Mouse (Mus musculus): ENCODE measurements around the gene Rmnd5a. TPM values are rescaled to one million over a fixed set of nuclear protein-coding genes. Genes with fewer than 3 reads are reported as not detected.
A peak's percentile ranks its signal among the peaks of the same experiment; 100 is the strongest.

Gene Rmnd5a
- polyA plus RNA-seq, 1 experiment from 2014 or later: 15.2 TPM

DNA sequence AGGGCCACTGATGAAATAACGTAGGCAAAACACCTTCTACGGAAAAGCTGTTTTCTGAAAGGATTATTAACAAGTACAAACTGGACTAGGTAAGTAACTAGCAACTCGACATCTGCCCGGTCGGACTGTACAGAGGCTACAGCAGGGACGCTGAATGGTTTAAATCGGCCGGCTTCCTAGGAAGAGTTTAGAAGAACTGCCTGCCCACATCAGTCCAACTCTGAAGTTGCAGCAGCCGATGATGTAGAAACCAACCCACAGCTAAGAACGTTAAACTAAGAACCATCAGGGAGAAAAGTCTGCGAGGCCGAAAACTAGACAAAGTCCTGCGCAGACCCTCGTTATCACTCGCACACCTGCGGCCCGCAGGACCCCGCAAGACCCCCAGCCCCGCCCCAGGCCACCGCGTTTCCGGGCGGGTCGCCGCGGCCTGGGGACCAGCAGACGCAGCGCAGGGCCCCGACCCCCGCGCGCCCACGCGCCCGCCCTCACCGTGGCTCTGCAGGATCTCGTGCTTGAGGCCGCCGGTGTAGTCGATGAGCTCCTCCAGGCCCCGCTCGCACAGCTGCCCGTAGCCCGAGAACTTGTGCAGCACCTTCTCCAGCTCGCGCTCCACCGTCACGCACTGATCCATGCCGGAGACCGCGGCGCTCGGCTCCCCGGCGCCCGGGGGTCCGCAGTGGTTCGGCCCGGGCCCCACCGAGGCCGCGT, 776 bp downstream of the Rmnd5a start:
- Histone ChIP-seq H3K4me1 (peaks cover 29% of the 10 kb centered on the region), H3K36me3 (no peaks in the 10 kb centered on the region), H3K4me3 (peak overlapping the region; percentile 98), H3K27me3 (no peaks in the 10 kb centered on the region), H3K9ac (replicated peaks) (peak overlapping the region; percentile 95), H3K27ac (replicated peaks) (peak overlapping the region; percentile 96), H3K9me3 (no peaks in the 10 kb centered on the region), H3K4me2 (replicated peaks) (peak overlapping the region; percentile 75)
- peak; percentile 41 for ATAC-seq (ENCODE audit: low FRiP score, low read depth)
- under 1% methylated on average over 57 of the region's 62 CpGs for WGBS

DNA sequence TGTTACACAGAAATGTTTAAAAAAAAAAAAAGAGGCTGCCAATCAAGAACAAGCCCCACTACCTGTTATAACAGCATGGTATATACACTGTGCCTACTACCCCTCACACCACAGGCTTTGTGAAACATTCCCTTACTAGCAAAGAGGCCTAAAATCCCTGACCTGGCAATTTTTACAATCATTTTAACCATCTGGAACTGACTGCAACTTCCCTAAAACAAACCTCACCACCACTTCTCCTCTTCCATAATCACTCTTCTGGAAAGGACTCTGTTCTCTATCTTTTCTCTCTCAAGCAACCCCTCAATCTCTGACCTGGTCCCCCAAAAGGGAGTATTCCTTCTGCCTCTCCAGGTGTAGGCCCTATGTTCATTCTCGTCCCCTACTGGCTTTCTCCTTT, 2.4 kb downstream of the Rmnd5a start:
- H3K4me2 ChIP-seq (replicated peaks): peak overlapping the region; percentile 75
- peak overlapping the region; percentile 16; the same call in 1 of the 2 replicates for H3K9ac ChIP-seq (replicated peaks)
- H3K4me3 ChIP-seq: no peak overlapping the region

DNA sequence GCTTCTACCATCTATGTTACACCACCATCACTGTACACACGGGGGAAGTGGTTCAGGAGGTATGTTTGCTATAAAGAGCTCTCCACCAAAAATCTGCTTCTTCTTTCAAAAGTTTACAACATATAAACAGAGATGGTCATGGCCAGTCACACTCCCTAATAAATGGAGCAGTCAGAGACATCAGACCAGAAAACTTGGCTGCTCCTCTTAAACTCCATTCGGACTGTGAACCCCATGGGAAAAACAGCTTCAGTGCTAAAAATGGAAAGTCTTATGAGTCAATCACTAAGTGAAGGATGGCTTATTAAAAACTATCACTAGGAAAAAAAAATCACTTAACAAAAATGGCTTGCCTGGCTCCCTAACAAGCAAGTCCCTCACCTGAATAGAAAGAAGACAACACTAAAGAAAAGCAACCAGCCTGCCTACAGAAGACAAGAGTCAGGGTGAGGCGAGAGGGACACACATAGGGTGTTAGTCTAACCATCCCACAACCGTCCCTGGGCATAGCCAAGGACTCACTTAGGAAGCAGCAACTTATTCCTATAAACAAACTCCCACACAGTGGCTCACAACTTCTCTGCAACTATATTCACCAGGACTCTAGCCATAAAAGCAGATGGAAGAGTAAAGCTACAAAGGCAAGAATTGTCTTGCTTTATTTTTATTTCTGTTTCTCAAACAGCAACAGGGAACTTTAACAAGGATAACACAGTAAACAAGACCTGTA, 12.3 kb downstream of the Rmnd5a start:
- Histone ChIP-seq H3K9ac (replicated peaks) (no peak overlapping the region), H3K36me3 (peaks cover 18% of the 10 kb centered on the region), H3K27ac (replicated peaks) (no peak overlapping the region), H3K4me1 (no peaks in the 10 kb centered on the region), H3K4me2 (replicated peaks) (no peak overlapping the region), H3K9me3 (no peaks in the 10 kb centered on the region), H3K4me3 (no peak overlapping the region), H3K27me3 (no peaks in the 10 kb centered on the region)
- WGBS: 94% methylated on average over 4 of the region's 4 CpGs
- ATAC-seq (ENCODE audit: low FRiP score, low read depth): no peak

More for the DNA sequence above, 2.4 kb downstream of the Rmnd5a start:
- Histone ChIP-seq H3K9me3 (no peaks in the 10 kb centered on the region), H3K36me3 (no peaks in the 10 kb centered on the region), H3K4me1 (peaks cover 29% of the 10 kb centered on the region), H3K27me3 (no peaks in the 10 kb centered on the region), H3K27ac (replicated peaks) (no peak overlapping the region)
- WGBS: 70% methylated on average over 1 of the region's 1 CpGs
- ATAC-seq (ENCODE audit: low FRiP score, low read depth): no peak

DNA sequence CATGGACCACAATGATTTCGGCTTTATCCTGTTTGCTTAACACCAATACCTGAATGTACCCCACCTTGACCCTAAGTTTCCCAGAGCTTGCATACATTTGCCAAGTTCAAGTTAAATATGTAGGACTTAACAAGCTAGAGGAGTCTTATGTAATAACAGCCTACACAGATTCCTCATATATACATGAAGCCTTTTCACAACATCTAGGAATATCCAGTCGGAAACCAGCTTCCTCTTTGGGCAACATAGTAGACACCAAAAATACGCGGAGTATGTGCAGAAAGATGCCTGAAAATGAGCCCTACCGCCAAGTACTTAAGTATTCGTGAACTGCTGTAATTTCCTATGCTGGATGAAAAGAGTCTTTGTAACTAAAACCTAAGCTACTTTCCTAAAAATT, 14.8 kb downstream of the Rmnd5a start:
- no peak overlapping the region for H3K27ac ChIP-seq (replicated peaks)
- H3K27me3 ChIP-seq: no peaks in the 10 kb centered on the region
- no peaks in the 10 kb centered on the region for H3K4me1 ChIP-seq
- H3K9me3 ChIP-seq: no peaks in the 10 kb centered on the region
- peaks cover 18% of the 10 kb centered on the region for H3K36me3 ChIP-seq
- no peak for ATAC-seq (ENCODE audit: low FRiP score, low read depth)
- H3K4me2 ChIP-seq (replicated peaks): no peak overlapping the region
- no peak overlapping the region for H3K4me3 ChIP-seq
- 96% methylated on average over 6 of the region's 6 CpGs for WGBS
- H3K9ac ChIP-seq (replicated peaks): no peak overlapping the region

DNA sequence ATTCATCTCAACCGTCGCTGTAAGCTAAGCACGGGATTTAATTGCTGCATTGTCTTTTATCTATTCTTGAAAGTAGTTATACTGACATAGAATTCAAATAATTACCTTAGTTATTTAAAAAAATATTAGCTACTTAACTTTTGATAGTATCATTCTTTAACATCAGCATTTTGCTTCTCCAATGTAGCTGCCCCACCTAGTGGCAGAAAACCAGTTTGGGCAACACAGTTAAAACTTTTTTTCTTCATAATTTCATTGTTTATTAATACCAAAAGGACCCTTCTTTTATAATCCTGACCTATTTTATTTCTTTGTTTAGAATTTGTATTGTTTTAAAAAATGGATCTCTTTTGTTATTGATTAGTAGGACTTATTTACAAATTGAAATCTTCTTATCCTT, 17.3 kb downstream of the Rmnd5a start:
- ATAC-seq (ENCODE audit: low FRiP score, low read depth): no peak

DNA sequence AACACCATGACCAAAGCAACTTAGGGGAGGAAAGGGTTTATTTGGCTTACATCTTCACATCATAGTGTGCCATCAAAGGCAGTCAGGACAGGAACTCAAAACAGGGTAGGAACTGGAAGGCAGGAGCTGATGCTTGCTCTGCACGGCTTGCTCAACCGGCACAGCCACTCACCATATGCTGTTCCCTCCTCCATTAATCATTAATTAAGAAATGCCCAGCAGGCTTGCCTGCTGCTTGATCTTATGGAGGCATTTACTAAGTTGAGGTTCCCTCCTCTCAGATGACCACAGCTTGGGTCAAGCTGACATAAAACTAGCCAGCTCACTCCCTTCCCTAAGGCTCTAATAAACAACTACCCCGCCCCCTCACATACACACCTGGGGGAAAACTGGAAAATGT, 18.3 kb downstream of the Rmnd5a start:
- ATAC-seq (ENCODE audit: low FRiP score, low read depth): no peak
- 87% methylated on average over 3 of the region's 3 CpGs for WGBS
- Histone ChIP-seq H3K9ac (replicated peaks) (no peak overlapping the region), H3K27ac (replicated peaks) (no peak overlapping the region), H3K4me1 (no peaks in the 10 kb centered on the region), H3K4me3 (no peak overlapping the region), H3K27me3 (no peaks in the 10 kb centered on the region), H3K36me3 (peaks cover 5% of the 10 kb centered on the region), H3K9me3 (no peaks in the 10 kb centered on the region), H3K4me2 (replicated peaks) (no peak overlapping the region)

More for the DNA sequence above, 17.3 kb downstream of the Rmnd5a start:
- Histone ChIP-seq H3K9me3 (no peaks in the 10 kb centered on the region), H3K4me3 (no peak overlapping the region), H3K36me3 (peaks cover 15% of the 10 kb centered on the region), H3K4me1 (no peaks in the 10 kb centered on the region), H3K27ac (replicated peaks) (no peak overlapping the region), H3K4me2 (replicated peaks) (no peak overlapping the region), H3K27me3 (no peaks in the 10 kb centered on the region), H3K9ac (replicated peaks) (no peak overlapping the region)
- 93% methylated on average over 3 of the region's 3 CpGs for WGBS

DNA sequence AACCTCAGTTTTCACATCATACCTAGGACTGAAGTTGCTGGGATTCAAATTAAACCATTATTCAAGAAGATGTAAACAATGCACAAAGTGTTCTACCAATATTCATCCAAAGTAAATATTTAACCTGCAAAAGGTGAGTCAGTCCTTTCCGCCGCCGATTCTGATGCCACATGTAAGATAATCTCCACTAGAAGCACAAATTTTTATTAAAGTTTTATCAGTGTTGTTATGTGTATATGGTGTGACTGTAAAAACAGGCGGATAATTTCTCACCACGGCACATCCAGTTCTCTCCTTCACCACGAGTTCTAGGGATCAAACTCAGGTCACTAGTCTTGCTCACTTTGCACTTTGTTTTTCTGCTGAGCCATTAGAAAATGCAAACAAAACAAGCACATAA, 19.6 kb downstream of the Rmnd5a start:
- H3K9me3 ChIP-seq: no peaks in the 10 kb centered on the region
- H3K4me1 ChIP-seq: no peaks in the 10 kb centered on the region
- no peak overlapping the region for H3K4me2 ChIP-seq (replicated peaks)
- H3K27me3 ChIP-seq: no peaks in the 10 kb centered on the region
- H3K27ac ChIP-seq (replicated peaks): no peak overlapping the region
- no peak overlapping the region for H3K4me3 ChIP-seq
- ATAC-seq (ENCODE audit: low FRiP score, low read depth): no peak
- H3K36me3 ChIP-seq: no peaks in the 10 kb centered on the region
- WGBS: 92% methylated on average over 6 of the region's 6 CpGs
- H3K9ac ChIP-seq (replicated peaks): no peak overlapping the region

DNA sequence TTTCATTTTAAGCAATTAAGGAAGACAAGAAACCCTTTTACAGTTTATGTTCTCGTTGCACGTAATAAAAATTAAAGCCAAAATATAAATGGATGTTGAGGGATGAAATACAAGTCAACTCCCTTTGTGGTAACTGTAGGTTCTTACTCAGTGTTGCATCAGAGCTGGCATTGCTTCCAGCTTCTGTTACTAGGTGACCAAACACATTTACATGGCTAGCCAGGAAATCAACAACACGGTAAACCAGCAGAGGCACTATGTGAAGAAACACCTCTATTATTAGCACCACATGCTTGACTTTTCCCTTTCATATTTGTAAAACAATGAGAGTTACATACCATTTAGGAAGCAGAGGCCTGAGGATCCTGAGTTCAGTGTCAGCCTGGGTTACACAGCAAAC, 21.6 kb downstream of the Rmnd5a start:
- ATAC-seq (ENCODE audit: low FRiP score, low read depth): no peak
- Histone ChIP-seq H3K4me2 (replicated peaks) (no peak overlapping the region), H3K9ac (replicated peaks) (no peak overlapping the region), H3K27me3 (no peaks in the 10 kb centered on the region), H3K4me1 (no peaks in the 10 kb centered on the region), H3K4me3 (no peak overlapping the region), H3K36me3 (no peaks in the 10 kb centered on the region), H3K9me3 (no peaks in the 10 kb centered on the region), H3K27ac (replicated peaks) (no peak overlapping the region)
- 93% methylated on average over 3 of the region's 3 CpGs for WGBS

DNA sequence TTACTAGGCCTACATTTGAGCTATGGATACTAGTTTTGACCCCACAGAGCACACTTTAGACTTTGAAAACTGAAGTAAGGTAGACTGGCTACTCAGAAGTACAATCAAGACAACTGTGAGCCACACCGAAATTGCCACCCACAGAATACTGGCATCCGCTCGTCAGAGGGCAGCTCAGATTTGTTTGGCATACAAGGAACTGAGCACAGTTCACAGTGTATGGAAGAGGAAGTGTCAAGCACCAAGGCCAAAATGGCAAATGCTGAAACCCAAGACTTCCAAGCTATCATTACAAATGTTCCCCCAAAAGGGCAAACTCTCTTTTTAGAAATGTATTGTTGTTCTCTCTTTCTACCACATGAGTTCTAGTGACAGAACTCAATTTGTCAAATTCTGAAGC, 25.0 kb downstream of the Rmnd5a start:
- Histone ChIP-seq H3K36me3 (peaks cover 13% of the 10 kb centered on the region; the same call in 1 of the 2 replicates), H3K27me3 (no peaks in the 10 kb centered on the region), H3K9me3 (no peaks in the 10 kb centered on the region), H3K27ac (replicated peaks) (no peak overlapping the region), H3K9ac (replicated peaks) (no peak overlapping the region), H3K4me2 (replicated peaks) (no peak overlapping the region), H3K4me3 (no peak overlapping the region), H3K4me1 (no peaks in the 10 kb centered on the region)
- no peak for ATAC-seq (ENCODE audit: low FRiP score, low read depth)
- 87% methylated on average over 3 of the region's 3 CpGs for WGBS

DNA sequence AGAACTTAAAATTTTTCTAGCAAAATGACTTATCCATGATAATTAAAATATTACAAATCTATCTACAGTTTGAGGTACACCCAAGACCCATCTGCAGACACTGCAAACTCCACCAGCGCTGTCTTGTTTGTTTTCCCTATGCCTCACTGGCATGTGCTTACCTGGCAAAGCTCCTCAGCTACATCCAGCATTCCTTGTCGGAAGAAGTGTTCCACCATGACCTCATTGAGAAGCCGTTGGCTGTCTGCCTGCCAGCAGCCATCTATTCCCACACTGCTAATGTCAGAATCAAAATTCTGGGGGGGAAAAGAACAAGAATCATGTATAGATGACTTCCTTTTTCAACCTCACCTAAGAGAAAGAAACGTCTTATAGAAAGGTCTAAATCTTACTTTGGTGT, 25.8 kb downstream of the Rmnd5a start:
- no peak overlapping the region for H3K9ac ChIP-seq (replicated peaks)
- H3K4me1 ChIP-seq: no peaks in the 10 kb centered on the region
- H3K27me3 ChIP-seq: no peaks in the 10 kb centered on the region
- no peak overlapping the region for H3K4me3 ChIP-seq
- H3K9me3 ChIP-seq: no peaks in the 10 kb centered on the region
- no peak overlapping the region for H3K27ac ChIP-seq (replicated peaks)
- ATAC-seq (ENCODE audit: low FRiP score, low read depth): no peak
- WGBS: 88% methylated on average over 4 of the region's 4 CpGs
- H3K4me2 ChIP-seq (replicated peaks): no peak overlapping the region
- H3K36me3 ChIP-seq: peaks cover 13% of the 10 kb centered on the region; the same call in 1 of the 2 replicates

DNA sequence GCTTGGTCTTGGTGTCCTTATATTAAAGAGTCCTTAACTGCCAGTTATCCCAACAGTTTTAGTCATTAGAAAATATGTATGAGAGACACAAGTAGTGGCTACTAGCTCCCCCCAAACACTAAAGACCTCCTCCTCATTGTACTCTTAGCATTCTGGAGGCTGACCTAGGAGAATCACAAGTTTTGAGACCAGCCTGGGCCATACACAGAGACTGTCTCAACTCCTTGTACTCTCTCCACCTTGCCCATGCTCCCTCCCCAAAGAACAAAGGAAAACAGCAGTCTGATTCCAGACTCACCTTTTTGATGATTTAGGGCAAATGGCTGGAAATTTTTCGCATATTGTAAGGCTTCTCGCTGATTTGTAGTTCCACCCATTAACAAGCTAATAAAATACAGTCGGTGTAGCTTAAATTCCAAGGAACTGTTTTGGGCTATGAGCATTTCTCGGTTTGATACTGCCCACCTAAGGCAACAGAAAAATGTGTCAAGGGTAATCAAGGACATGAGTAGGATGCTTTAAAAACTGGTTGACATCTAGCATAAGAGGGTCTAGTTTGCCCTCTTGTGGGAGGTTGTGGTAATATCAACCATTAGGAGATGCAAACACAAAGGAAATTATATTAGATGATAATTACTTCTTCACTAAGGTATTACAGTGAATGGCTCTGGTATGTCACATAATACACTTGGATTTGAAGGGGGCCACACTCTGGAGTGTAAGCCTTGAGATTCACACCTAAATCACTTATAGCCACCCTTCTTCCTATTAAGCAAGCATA, 41.4 kb downstream of the Rmnd5a start:
- 88% methylated on average over 4 of the region's 4 CpGs for WGBS
- no peak overlapping the region for H3K27ac ChIP-seq (replicated peaks)
- no peak overlapping the region for H3K9ac ChIP-seq (replicated peaks)
- no peak overlapping the region for H3K4me3 ChIP-seq
- no peak for ATAC-seq (ENCODE audit: low FRiP score, low read depth)
- H3K27me3 ChIP-seq: no peaks in the 10 kb centered on the region
- peaks cover 29% of the 10 kb centered on the region for H3K36me3 ChIP-seq
- H3K4me1 ChIP-seq: no peaks in the 10 kb centered on the region
- no peak overlapping the region for H3K4me2 ChIP-seq (replicated peaks)
- no peaks in the 10 kb centered on the region for H3K9me3 ChIP-seq

DNA sequence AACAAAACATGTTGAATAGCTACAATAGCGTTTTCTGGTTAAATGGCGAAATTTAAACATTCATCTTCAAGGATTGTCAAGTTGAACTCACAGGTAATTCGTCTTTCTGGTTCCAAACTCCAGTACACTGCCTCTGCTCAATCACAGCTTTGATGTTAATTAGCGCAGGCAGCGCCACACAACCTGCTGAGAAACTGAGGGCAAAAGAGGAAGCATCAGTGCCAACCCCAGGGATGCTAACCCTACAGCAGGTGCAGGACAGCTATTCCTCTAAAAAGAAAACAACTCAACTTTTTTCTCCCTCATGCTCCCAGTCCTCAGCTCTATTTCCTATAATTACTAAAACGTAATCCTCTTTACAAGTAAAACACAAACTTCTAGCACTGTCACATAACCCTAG, 43.7 kb downstream of the Rmnd5a start:
- 95% methylated on average over 6 of the region's 6 CpGs for WGBS
- no peak overlapping the region for H3K4me2 ChIP-seq (replicated peaks)
- H3K36me3 ChIP-seq: peaks cover 29% of the 10 kb centered on the region
- no peaks in the 10 kb centered on the region for H3K9me3 ChIP-seq
- H3K4me3 ChIP-seq: no peak overlapping the region
- no peaks in the 10 kb centered on the region for H3K27me3 ChIP-seq
- H3K9ac ChIP-seq (replicated peaks): no peak overlapping the region
- ATAC-seq (ENCODE audit: low FRiP score, low read depth): no peak
- H3K27ac ChIP-seq (replicated peaks): no peak overlapping the region
- H3K4me1 ChIP-seq: no peaks in the 10 kb centered on the region
